Mouse (Mus musculus) CH12.LX (cell line): ENCODE data around the gene Nelfb. TPM values are rescaled to one million over a fixed set of nuclear protein-coding genes. Genes with fewer than 3 reads are reported as not detected.

Source experiments
- DNase-seq: peaks from one replicate; pipeline ENCODE4 v3.0.0-alpha.2; 2013; ENCODE audit errors: extremely low read depth
- H3K27ac ChIP-seq: 2 replicates; pipeline ENCODE4 v1.5.1; 2012; ENCODE audit warnings: low read depth, mild to moderate bottlenecking, control low read depth, moderate library complexity; ENCODE audit not compliant: insufficient read depth
- H3K27me3 ChIP-seq: replicated peaks from 2 replicates; pipeline ENCODE3; 2012; ENCODE audit warnings: inconsistent platforms
- H3K36me3 ChIP-seq, 2 experiments: replicated peaks in 1 of 2; 2 replicates each; pipeline versions ENCODE3 to v1.6.1; 2012; ENCODE audit warnings: inconsistent platforms in 1 of 2, low read length in 1 of 2, mild to moderate bottlenecking in 1 of 2, mixed read lengths in 1 of 2, moderate library complexity in 1 of 2; ENCODE audit not compliant: control insufficient read depth in 1 of 2, insufficient read depth in 1 of 2
- H3K4me1 ChIP-seq, 2 experiments: 2 replicates each; pipeline ENCODE4 v1.6.1; 2012; ENCODE audit warnings: inconsistent platforms in 1 of 2, moderate library complexity in 1 of 2; ENCODE audit not compliant: insufficient read depth in 2 of 2, control insufficient read depth in 1 of 2
- H3K4me2 ChIP-seq: 2 replicates; pipeline ENCODE4 v1.6.1; 2012; ENCODE audit warnings: low read depth, mild to moderate bottlenecking, control low read depth; ENCODE audit not compliant: poor library complexity, insufficient read depth, severe bottlenecking
- H3K4me3 ChIP-seq, 3 experiments: fragments of 150-350 bp in 1 of 3; sonication (generic) in 1 of 3; replicated peaks in 1 of 3; 2 replicates each; pipeline versions ENCODE3 to v1.5.1; 2011 to 2012; ENCODE audit warnings: low read depth in 2 of 3, low read length in 2 of 3, mild to moderate bottlenecking in 2 of 3, moderate library complexity in 2 of 3, control low read depth in 1 of 3, improper control_type of control experiment in 1 of 3, inconsistent platforms in 1 of 3, mixed read lengths in 1 of 3; ENCODE audit not compliant: poor library complexity in 1 of 3
- H3K79me2 ChIP-seq: replicated peaks from 2 replicates; pipeline ENCODE4 v1.6.1; 2012; ENCODE audit warnings: mild to moderate bottlenecking, moderate library complexity; ENCODE audit not compliant: control insufficient read depth, poor library complexity, insufficient read depth, severe bottlenecking; ENCODE audit errors: extremely low read depth
- H3K9ac ChIP-seq: 2 replicates; pipeline ENCODE4 v1.6.1; 2012; ENCODE audit warnings: low read depth, mild to moderate bottlenecking, control low read depth, moderate library complexity; ENCODE audit not compliant: insufficient read depth
- H3K9me3 ChIP-seq: replicated peaks from 2 replicates; pipeline ENCODE3; 2012; ENCODE audit warnings: low read length, inconsistent platforms, mixed read lengths
- BHLHE40 ChIP-seq: IDR thresholded peaks from 2 replicates; pipeline ENCODE4 v1.6.1; 2011; ENCODE audit warnings: mild to moderate bottlenecking, low read depth, low read length, improper control_type of control experiment
- CHD1 ChIP-seq: IDR thresholded peaks from 2 replicates; pipeline ENCODE4 v1.6.1; 2012; ENCODE audit warnings: low read depth, low read length, improper control_type of control experiment, inconsistent platforms
- CHD2 ChIP-seq: IDR thresholded peaks from 2 replicates; pipeline ENCODE4 v1.6.1; 2011; ENCODE audit warnings: low read length, improper control_type of control experiment
- CTCF ChIP-seq, 2 experiments: IDR thresholded peaks in 1 of 2; conservative IDR thresholded peaks in 1 of 2; 2 replicates each; pipeline ENCODE4 v1.5.1; 2011 to 2012; ENCODE audit warnings: low read depth in 2 of 2, low read length in 2 of 2, improper control_type of control experiment in 1 of 2, inconsistent platforms in 1 of 2, mild to moderate bottlenecking in 1 of 2, moderate library complexity in 1 of 2
- E2F4 ChIP-seq: IDR thresholded peaks from 2 replicates; pipeline ENCODE4 v1.6.1; 2011; ENCODE audit warnings: low read depth, low read length, improper control_type of control experiment; ENCODE audit not compliant: insufficient replicate concordance
- ELF1 ChIP-seq: IDR thresholded peaks from 2 replicates; pipeline ENCODE4 v1.6.1; 2014; ENCODE audit warnings: low read depth, mild to moderate bottlenecking, inconsistent platforms, low read length, improper control_type of control experiment
- HCFC1 ChIP-seq: IDR thresholded peaks from 2 replicates; pipeline ENCODE4 v1.6.1; 2012; ENCODE audit warnings: low read depth, mild to moderate bottlenecking, inconsistent platforms, low read length, improper control_type of control experiment
- IRF4 ChIP-seq: IDR thresholded peaks from 2 replicates; pipeline ENCODE4 v1.6.1; 2014; ENCODE audit warnings: low read depth, mild to moderate bottlenecking, inconsistent platforms, low read length, improper control_type of control experiment
- JUN ChIP-seq: IDR thresholded peaks from 2 replicates; pipeline ENCODE4 v1.6.1; 2011; ENCODE audit warnings: low read depth, mild to moderate bottlenecking, low read length, improper control_type of control experiment, moderate library complexity; ENCODE audit not compliant: insufficient read depth
- MAZ ChIP-seq: IDR thresholded peaks from 2 replicates; pipeline ENCODE4 v1.6.1; 2012; ENCODE audit warnings: low read depth, mild to moderate bottlenecking, inconsistent platforms, low read length, improper control_type of control experiment, moderate library complexity
- MXI1 ChIP-seq: IDR thresholded peaks from 2 replicates; pipeline ENCODE4 v1.6.1; 2011; ENCODE audit warnings: mild to moderate bottlenecking, low read depth, low read length, improper control_type of control experiment
- MYC ChIP-seq: IDR thresholded peaks from 2 replicates; pipeline ENCODE4 v1.6.1; 2011; ENCODE audit warnings: low read depth, mild to moderate bottlenecking, improper control_type of control experiment, low read length
- NELFE ChIP-seq: IDR thresholded peaks from 2 replicates; pipeline ENCODE4 v1.6.1; 2011; ENCODE audit warnings: low read depth, low read length, improper control_type of control experiment
- RAD21 ChIP-seq: IDR thresholded peaks from 2 replicates; pipeline ENCODE4 v1.6.1; 2011; ENCODE audit warnings: low read depth, mild to moderate bottlenecking, low read length, improper control_type of control experiment, moderate library complexity
- RCOR1 ChIP-seq: conservative IDR thresholded peaks from 2 replicates; pipeline ENCODE4 v1.6.1; 2012; ENCODE audit warnings: low read depth, mild to moderate bottlenecking, inconsistent platforms, low read length, improper control_type of control experiment
- SIN3A ChIP-seq: IDR thresholded peaks from 2 replicates; pipeline ENCODE4 v1.6.1; 2012; ENCODE audit warnings: low read length, improper control_type of control experiment, inconsistent platforms
- SMC3 ChIP-seq: IDR thresholded peaks from 2 replicates; pipeline ENCODE4 v1.6.1; 2011; ENCODE audit warnings: low read depth, low read length, improper control_type of control experiment
- TBP ChIP-seq: conservative IDR thresholded peaks from 2 replicates; pipeline ENCODE4 v1.6.1; 2011; ENCODE audit warnings: low read depth, low read length, improper control_type of control experiment
- TCF12 ChIP-seq: IDR thresholded peaks from 2 replicates; pipeline ENCODE4 v1.6.1; 2014; ENCODE audit warnings: low read depth, mild to moderate bottlenecking, inconsistent platforms, low read length, improper control_type of control experiment
- USF1 ChIP-seq: IDR thresholded peaks from 2 replicates; pipeline ENCODE4 v1.6.1; 2014; ENCODE audit warnings: low read depth, mild to moderate bottlenecking, inconsistent platforms, low read length, improper control_type of control experiment
- ZC3H11A ChIP-seq: IDR thresholded peaks from 2 replicates; pipeline ENCODE4 v1.6.1; 2012; ENCODE audit warnings: low read depth, mild to moderate bottlenecking, inconsistent platforms, low read length, improper control_type of control experiment
- ZKSCAN1 ChIP-seq: IDR thresholded peaks from 2 replicates; pipeline ENCODE4 v1.6.1; 2012; ENCODE audit warnings: low read depth, inconsistent platforms, low read length, improper control_type of control experiment, borderline replicate concordance
- ZMIZ1 ChIP-seq: IDR thresholded peaks from 2 replicates; pipeline ENCODE4 v1.6.1; 2012; ENCODE audit warnings: low read depth, mild to moderate bottlenecking, inconsistent platforms, low read length, improper control_type of control experiment
- dilution Hi-C: fragments of 300-500 bp; cut with MboI; formaldehyde crosslinking; loops from 2 replicates; pipeline ENCODE4 v1.14.3; 2020; ENCODE audit warnings: low sequenced_read_pairs; ENCODE audit not compliant: extremely low pct_unique_long_range_greater_than_20kb, extremely low pct_ligation_motif_present
- in situ Hi-C: fragments of 300-500 bp; cut with MboI; formaldehyde crosslinking; loops from 3 replicates; pipeline ENCODE4 v1.14.3; 2019; ENCODE audit warnings: low sequenced_read_pairs, low pct_ligation_motif_present, low pct_unique_long_range_greater_than_20kb, mixed read lengths
- polyA plus RNA-seq: library from polyadenylated mRNA; unstranded; fragments of >175 nt; gene quantifications from 2 replicates; pipeline ENCODE4 v1.2.1, GENCODE M21; 2012; ENCODE audit warnings: low read depth; ENCODE audit not compliant: insufficient read length
- total RNA-seq, 2 experiments: library from RNA; depleted of rRNA; stranded (reverse); fragments of 300-350 nt in 1 of 2; fragments of >200 nt in 1 of 2; gene quantifications; 2 replicates each; pipeline ENCODE4 v1.2.3; 2012 to 2014

Gene Nelfb
- total and polyA plus RNA-seq, 3 experiments, result 53.6 to 58.0 (median 57.0) TPM

DNA sequence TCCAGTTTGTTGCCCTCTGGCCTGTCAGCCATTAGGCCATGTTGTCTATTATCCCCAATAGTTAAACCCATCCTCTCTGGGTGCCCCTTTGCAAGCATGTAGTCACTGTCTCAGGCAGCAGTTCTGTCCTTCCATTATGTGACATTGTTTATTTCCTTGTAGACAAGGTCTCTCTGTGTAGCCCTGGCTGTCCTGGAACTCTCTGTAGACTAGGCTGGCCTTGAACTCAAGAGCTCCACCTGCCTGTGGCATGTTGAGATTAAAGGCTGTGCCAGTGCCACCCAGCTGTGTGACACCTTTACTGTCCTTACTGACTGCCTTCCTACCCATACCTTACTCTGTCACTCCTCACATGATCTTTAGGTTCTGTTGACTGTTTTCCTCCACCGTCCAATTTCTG lies 41.0 kb upstream of the Nelfb start:
- in situ Hi-C loops (loop anchor here (5.0 kb wide), 1 partner anchor 45 kb away; no protein-coding TSS in a partner anchor), dilution Hi-C loops (no loop called here)
- peak; percentile 45 for DNase-seq
- TF ChIP-seq ZC3H11A (no peak), CTCF (conservative IDR thresholded peaks at IDR 0.05 in 1 of 2, IDR thresholded peaks at IDR 0.05 in 1 of 2; ENCODE audit: low read depth in 2 of 2, low read length in 2 of 2) (peak in 1 of 2 experiments; percentile 71; a peak in 2 of 4 replicates), MAZ (no peak), RAD21 (peak; percentile 28), MXI1 (no peak), TBP (no peak), HCFC1 (no peak), SMC3 (peak; percentile 68)
- no peak overlapping the region for H3K27ac ChIP-seq
- peaks cover 0 to 17% of the 10 kb centered on the region in 2 experiments; a peak in 2 of 4 replicates for H3K4me1 ChIP-seq
- H3K27me3 ChIP-seq, result no peaks in the 10 kb centered on the region
- H3K4me3 ChIP-seq, result no peak overlapping the region
- H3K79me2 ChIP-seq, result peaks cover 14% of the 10 kb centered on the region
- H3K4me2 ChIP-seq, result no peak overlapping the region
- H3K9ac ChIP-seq, result no peak overlapping the region
- no peaks in the 10 kb centered on the region for H3K9me3 ChIP-seq
- H3K36me3 ChIP-seq, result peaks cover 60 to 68% of the 10 kb centered on the region in 2 experiments

DNA sequence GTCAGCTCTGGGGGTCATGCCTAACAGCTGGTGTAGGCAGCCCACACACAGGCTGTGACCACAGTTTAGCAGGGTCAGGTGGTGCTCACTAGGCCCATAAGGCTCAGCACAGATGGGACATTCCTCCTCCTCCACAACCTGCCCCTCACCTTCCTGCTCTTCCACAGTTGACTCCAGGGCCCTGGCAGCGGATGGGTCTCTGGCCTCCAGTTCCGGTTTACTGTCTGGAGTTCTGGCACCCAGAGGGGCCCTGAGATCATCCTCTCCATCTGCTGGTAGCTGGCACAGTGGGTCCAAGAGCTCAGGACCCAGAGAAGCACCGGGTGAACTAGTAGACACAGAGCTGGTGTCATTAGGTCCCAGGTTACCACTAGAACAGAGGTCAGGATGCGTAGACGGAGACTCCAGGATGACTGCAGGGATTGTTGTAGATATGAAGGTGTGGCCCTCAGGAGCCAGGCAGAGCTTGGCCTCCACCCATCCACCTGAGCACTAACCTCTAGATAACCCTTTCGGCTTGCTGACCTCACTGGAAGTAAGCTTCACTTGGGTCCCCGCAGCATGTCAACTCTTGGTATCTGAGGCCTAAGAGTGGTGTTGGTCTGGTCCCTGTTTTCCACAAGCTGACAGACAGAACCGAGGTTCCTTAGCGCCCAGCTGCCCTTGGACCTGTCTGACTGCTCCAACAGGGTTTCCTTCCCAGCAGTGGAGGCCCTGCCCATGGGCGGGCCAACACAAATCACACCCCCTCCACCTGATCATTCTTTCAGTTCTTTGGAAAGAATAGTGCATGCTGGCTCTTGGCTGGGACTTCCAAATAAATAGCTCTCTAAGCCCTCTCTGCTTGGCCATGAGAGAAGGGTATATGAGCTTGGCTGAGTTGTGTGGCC lies 35.1 kb upstream of the Nelfb start, which contains the start of gene AL732309.1:
Gene AL732309.1, minus strand, starts transcription at position 681 of the 890 bp plus-strand sequence.
- peaks cover 3% of the 10 kb centered on the region in 2 experiments for H3K4me1 ChIP-seq
- H3K9ac ChIP-seq, result no peak within 1 kb of the TSS
- DNase-seq, result no peak
- H3K4me3 ChIP-seq, result no peak within 1 kb of the TSS
- H3K27me3 ChIP-seq, result peaks cover 6% of the 10 kb centered on the region
- H3K4me2 ChIP-seq, result no peak within 1 kb of the TSS
- in situ Hi-C loops, result no loop called here
- dilution Hi-C loops, result no loop called here
- no peaks in the 10 kb centered on the region for H3K9me3 ChIP-seq
- peaks cover 64 to 81% of the 10 kb centered on the region in 2 experiments for H3K36me3 ChIP-seq
- no peak within 1 kb of the TSS for H3K27ac ChIP-seq
- H3K79me2 ChIP-seq, result no peaks in the 10 kb centered on the region
- no peak for TF ChIP-seq MXI1
- TF ChIP-seq ZKSCAN1, result no peak
- TF ChIP-seq TCF12, result no peak
- no peak for TF ChIP-seq RAD21
- no peak for TF ChIP-seq SMC3
- TF ChIP-seq JUN, result no peak
- TF ChIP-seq CHD1, result no peak
- TF ChIP-seq USF1, result no peak
- no peak for TF ChIP-seq CHD2
- no peak for TF ChIP-seq MYC
- no peak for TF ChIP-seq RCOR1
- TF ChIP-seq BHLHE40, result no peak
- no peak for TF ChIP-seq SIN3A
- TF ChIP-seq ZMIZ1, result no peak
- TF ChIP-seq IRF4, result no peak
- TF ChIP-seq ELF1, result no peak
- TF ChIP-seq E2F4, result no peak
- no peak for TF ChIP-seq NELFE
